Mouse (Mus musculus) lung, embryonic 14.5 days (tissue): Measurements from ENCODE around the gene Skint6. TPM values are rescaled to one million over a fixed set of nuclear protein-coding genes. Genes with fewer than 3 reads are reported as not detected.

Source experiments
- ATAC-seq: fragments of 200-750 bp; cut with Nextera tagmentation; 2 replicates; pipeline ENCODE4 v1.8.0; 2017; ENCODE audit warnings: mild to moderate bottlenecking, moderate TSS enrichment, moderate library complexity; ENCODE audit not compliant: insufficient read depth
- DNase-seq: peaks from one replicate; pipeline ENCODE4 v3.0.0-alpha.2; 2015
- H3K27ac ChIP-seq: fragments of 300-500 bp; sonication (generic); 2 replicates; pipeline ENCODE4 v1.5.1; 2014; ENCODE audit warnings: low read depth, mild to moderate bottlenecking, moderate library complexity
- H3K27me3 ChIP-seq: fragments of 300-500 bp; sonication (generic); 2 replicates; pipeline ENCODE4 v1.6.1; 2014; ENCODE audit warnings: low read length, control low read depth; ENCODE audit not compliant: insufficient read depth
- H3K36me3 ChIP-seq: fragments of 300-500 bp; sonication (generic); 2 replicates; pipeline ENCODE4 v1.6.1; 2014; ENCODE audit warnings: control low read depth; ENCODE audit not compliant: insufficient read depth
- H3K4me1 ChIP-seq: fragments of 300-500 bp; sonication (generic); 2 replicates; pipeline ENCODE4 v1.6.1; 2014; ENCODE audit warnings: antibody characterized with exemption, control low read depth; ENCODE audit not compliant: insufficient read depth
- H3K4me2 ChIP-seq: fragments of 300-500 bp; sonication (generic); 2 replicates; pipeline ENCODE4 v1.6.1; 2014; ENCODE audit warnings: mild to moderate bottlenecking
- H3K4me3 ChIP-seq: fragments of 300-500 bp; sonication (generic); 2 replicates; pipeline ENCODE4 v1.5.1; 2014; ENCODE audit warnings: low read depth, low read length
- H3K9ac ChIP-seq: fragments of 300-500 bp; sonication (generic); 2 replicates; pipeline ENCODE4 v1.6.1; 2014
- H3K9me3 ChIP-seq: fragments of 300-500 bp; sonication (generic); 2 replicates; pipeline ENCODE4 v1.6.1; 2016; ENCODE audit warnings: low read depth, low read length, control low read depth
- CTCF ChIP-seq: IDR thresholded peaks from 2 replicates; pipeline ENCODE4 v1.5.1; 2016; ENCODE audit warnings: antibody characterized with exemption, low read depth
- WGBS: fragments of 180-500 bp; shearing (Covaris S2); extraction: QIAGEN DNeasy Blood & Tissue Kit; methylation state at CpG from one replicate; pipeline ENCODE4 v1.1.7; 2014; 5-methylcytosine and 5-hydroxymethylcytosine counted together
- polyA plus RNA-seq: library from polyadenylated mRNA; unstranded; fragments of >200 nt; fragmentation: Nextera tagmentation; extraction: Ambion mirVana; gene quantifications from 2 replicates; pipeline ENCODE4 v1.2.1, GENCODE M21; 2014

The Skint6 gene
- polyA plus RNA-seq, 1 experiment from 2014 or later = not detected

- Histone ChIP-seq H3K9me3 (peaks cover 5% of the 10 kb centered on the region; the same call in 1 of the 2 replicates), H3K27me3 (no peaks in the 10 kb centered on the region), H3K4me1 (no peaks in the 10 kb centered on the region), H3K4me3 (no peak overlapping the region), H3K36me3 (no peaks in the 10 kb centered on the region), H3K4me2 (no peak overlapping the region), H3K9ac (no peak overlapping the region), H3K27ac (no peak overlapping the region)
- whole genome bisulfite sequencing = 3% methylated on average over 1 of the region's 1 CpGs
- ATAC-seq = no peak
- DNase-seq = peak; percentile 1
- TF ChIP-seq CTCF = no peak
These were observed 496.1 kb downstream of the Skint6 start for GRCm38 (mm10) chr4:112790646-112791045.

- ATAC-seq (no peak), DNase-seq (no peak)
- Histone ChIP-seq H3K4me3 (no peak within 1 kb of the TSS), H3K27ac (no peak within 1 kb of the TSS), H3K36me3 (no peaks in the 10 kb centered on the region), H3K4me1 (no peaks in the 10 kb centered on the region), H3K9me3 (no peaks in the 10 kb centered on the region; the same call in 1 of the 2 replicates), H3K9ac (no peak within 1 kb of the TSS), H3K27me3 (no peaks in the 10 kb centered on the region), H3K4me2 (no peak within 1 kb of the TSS)
- WGBS = 73% methylated on average over 1 of the region's 1 CpGs
- TF ChIP-seq CTCF = no peak
These were observed 512.0 kb downstream of the Skint6 start, which contains the start of gene Skint10 for GRCm38 (mm10) chr4:112774766-112775165. Skint10 (minus strand) TSS chr4:112774866.
